8 mouse cellular contexts compared by ENCODE assay signal in genomic region chr5:24750321-24751304, GRCm38 (mm10). TPM values are rescaled to one million over a fixed set of nuclear protein-coding genes. Genes with fewer than 3 reads are reported as not detected.
DNase-seq lines count a peak whose midpoint lies in the region; ATAC-seq and TF ChIP-seq lines count a peak whose summit lies in the region.

No protein-coding gene starts in this region.

- TF ChIP-seq CTCF in liver, postnatal 0 days (IDR thresholded peaks at IDR 0.05; ENCODE audit: low read depth) = peak; percentile 92

- peak; percentile 88 for DNase-seq in ES-E14 (ENCODE audit: low read depth, low spot score)
- peak; percentile 93 for DNase-seq in forebrain, embryonic 14.5 days (ENCODE audit: low spot score)
- DNase-seq in heart, postnatal 14 days = peak; percentile 94 to 95
- peak; percentile 87 for DNase-seq in layer of hippocampus, adult 11-12 months (ENCODE audit: low spot score)
- DNase-seq in liver, postnatal 0 days = peak; percentile 94
- DNase-seq in testis, postnatal 10 days (ENCODE audit: low spot score) = peak; percentile 94

- H3K4me3 ChIP-seq in ES-E14 (ENCODE audit: insufficient read depth in 1 of 2, low read depth in 1 of 2, low read length in 2 of 2, poor library complexity in 1 of 2, severe bottlenecking in 1 of 2) = peak overlapping the region; percentile 74 to 84
- peak overlapping the region; percentile 57 for H3K4me3 ChIP-seq in forebrain, embryonic 14.5 days (ENCODE audit: low read depth, low read length)
- peak overlapping the region; percentile 60 for H3K4me3 ChIP-seq in liver, postnatal 0 days (ENCODE audit: low read depth, low read length)
- peak overlapping the region; percentile 58 for H3K4me3 ChIP-seq in neural tube, embryonic 13.5 days

- no peaks in the 10 kb centered on the region for H3K27me3 ChIP-seq in forebrain, embryonic 14.5 days (replicated peaks; ENCODE audit: control insufficient read depth, insufficient read depth, low read length)
- H3K27me3 ChIP-seq in liver, postnatal 0 days (ENCODE audit: insufficient read depth, low read length) = no peaks in the 10 kb centered on the region
- H3K27me3 ChIP-seq in neural tube, embryonic 13.5 days = no peaks in the 10 kb centered on the region

- peaks cover 10 to 32% of the 10 kb centered on the region in 2 experiments; a peak in 3 of 4 replicates for H3K4me1 ChIP-seq in ES-E14 (ENCODE audit: control insufficient read depth in 2 of 2, insufficient read depth in 2 of 2, low read length in 2 of 2, poor library complexity in 1 of 2)
- H3K4me1 ChIP-seq in forebrain, embryonic 14.5 days (ENCODE audit: control insufficient read depth, insufficient read depth, low read length) = peaks cover 6% of the 10 kb centered on the region; the same call in 1 of the 2 replicates
- peaks cover 14% of the 10 kb centered on the region for H3K4me1 ChIP-seq in liver, postnatal 0 days (ENCODE audit: insufficient read depth)
- H3K4me1 ChIP-seq in neural tube, embryonic 13.5 days (replicated peaks) = peaks cover 36% of the 10 kb centered on the region

- H3K4me2 ChIP-seq in forebrain, embryonic 14.5 days (ENCODE audit: low read length) = peak overlapping the region; percentile 90
- H3K4me2 ChIP-seq in liver, postnatal 0 days (ENCODE audit: low read depth, low read length) = peak overlapping the region; percentile 98
- H3K4me2 ChIP-seq in neural tube, embryonic 13.5 days = peak overlapping the region; percentile 87

- no peaks in the 10 kb centered on the region for H3K36me3 ChIP-seq in ES-E14 (ENCODE audit: control insufficient read depth, insufficient read depth, low read length, poor library complexity, severe bottlenecking)
- no peaks in the 10 kb centered on the region for H3K36me3 ChIP-seq in forebrain, embryonic 14.5 days (ENCODE audit: control insufficient read depth, insufficient read depth, low read length)
- no peaks in the 10 kb centered on the region for H3K36me3 ChIP-seq in liver, postnatal 0 days (replicated peaks; ENCODE audit: insufficient read depth, low read length)
- no peaks in the 10 kb centered on the region for H3K36me3 ChIP-seq in neural tube, embryonic 13.5 days

- H3K9ac ChIP-seq in ES-E14 (ENCODE audit: insufficient read depth, low read depth, low read length, poor library complexity, severe bottlenecking) = peak overlapping the region; percentile 88
- peak overlapping the region; percentile 74 for H3K9ac ChIP-seq in forebrain, embryonic 14.5 days (ENCODE audit: low read length)
- peak overlapping the region; percentile 70 for H3K9ac ChIP-seq in liver, postnatal 0 days (replicated peaks)
- H3K9ac ChIP-seq in neural tube, embryonic 13.5 days = peak overlapping the region; percentile 83

- peak overlapping the region; percentile 86 for H3K27ac ChIP-seq in ES-E14 (ENCODE audit: insufficient read depth, low read depth, low read length, poor library complexity, severe bottlenecking)
- peak overlapping the region; percentile 70; the same call in 1 of the 2 replicates for H3K27ac ChIP-seq in forebrain, embryonic 14.5 days (ENCODE audit: low read depth, low read length)
- H3K27ac ChIP-seq in liver, postnatal 0 days (ENCODE audit: low read depth) = peak overlapping the region; percentile 85
- H3K27ac ChIP-seq in neural tube, embryonic 13.5 days (replicated peaks) = peak overlapping the region; percentile 85

- under 1% methylated on average over 57 of the region's 59 CpGs for WGBS in forebrain, embryonic 14.5 days
- 3% methylated on average over 51 of the region's 59 CpGs for WGBS in liver, postnatal 0 days (ENCODE audit: insufficient replicate concordance)
- WGBS in neural tube, embryonic 13.5 days = 2% methylated on average over 57 of the region's 59 CpGs

- in situ Hi-C loops in ES-E14 (cut with MboI; ENCODE audit: low sequenced_read_pairs in 2 of 2, unreplicated experiment in 2 of 2) = no loop called here

- TF ChIP-seq EP300 in liver, postnatal 0 days (IDR thresholded peaks at IDR 0.05; ENCODE audit: low read depth) = no peak

- H3K9me3 ChIP-seq in ES-E14 (ENCODE audit: control insufficient read depth, insufficient read depth, low read depth, low read length) = no peaks in the 10 kb centered on the region
- H3K9me3 ChIP-seq in forebrain, embryonic 14.5 days (replicated peaks; ENCODE audit: control insufficient read depth, low read length) = no peaks in the 10 kb centered on the region
- H3K9me3 ChIP-seq in liver, postnatal 0 days (ENCODE audit: low read length) = no peaks in the 10 kb centered on the region
- no peaks in the 10 kb centered on the region for H3K9me3 ChIP-seq in neural tube, embryonic 13.5 days

- peak; percentile 87 for ATAC-seq in cerebellum, adult (ENCODE audit: insufficient number of reproducible peaks, low FRiP score, low TSS enrichment)
- peak; percentile 89 for ATAC-seq in forebrain, embryonic 14.5 days
- ATAC-seq in liver, postnatal 0 days = peak; percentile 79
- ATAC-seq in neural tube, embryonic 13.5 days (ENCODE audit: low read depth) = peak; percentile 86

- intact Hi-C loops in heart, postnatal 14 days (cut with DNase I) = loop anchor here (1.0 to 2.0 kb wide), 3 partner anchors 28 to 76 kb away; no protein-coding TSS in a partner anchor

TF ChIP-seq in ES-E14, 5 proteins besides CTCF, POLR2A, EP300 and RAD21:
- TF ChIP-seq ZC3H11A (IDR thresholded peaks at IDR 0.05; ENCODE audit: borderline replicate concordance, low read depth, low read length) (no peak), HCFC1 (IDR thresholded peaks at IDR 0.05; ENCODE audit: borderline replicate concordance, insufficient read depth, low read length) (no peak), ZNF384 (IDR thresholded peaks at IDR 0.05; ENCODE audit: low read depth, low read length) (no peak), MAFK (IDR thresholded peaks at IDR 0.05; ENCODE audit: insufficient read depth, low read depth, low read length) (no peak), CHD2 (IDR thresholded peaks at IDR 0.05; ENCODE audit: low read depth, low read length) (no peak)

RNA-seq across cellular contexts. Expression of gene Crygn, which starts 7.2 kb away (rescaled TPM):
- total RNA-seq in ES-E14 (2012; rRNA removed) = 1.2 and 2.1 TPM in 2 replicates
- polyA plus RNA-seq in forebrain, embryonic 14.5 days (2014; fragmentation: Nextera tagmentation; extraction: Ambion mirVana) = 1.8 TPM in 1 of 2 replicates, not detected in the other
- 1 to 10 TPM in 1 of 2 experiments, not detected in 1; 2.8 TPM for total RNA-seq in heart, postnatal 14 days (2021)
- polyA plus RNA-seq in liver, postnatal 0 days (2015; fragmentation: Nextera tagmentation; extraction: Ambion mirVana) = 1.4 and 1.6 TPM in 2 replicates
- polyA plus RNA-seq in neural tube, embryonic 13.5 days (2015; fragmentation: Nextera tagmentation; extraction: Ambion mirVana) = 1.5 TPM in 1 of 2 replicates, not detected in the other

RNA-seq across cellular contexts. Expression of gene Wdr86, which starts 20.1 kb away (rescaled TPM):
- 2.5 and 9.5 TPM in 2 replicates for total RNA-seq in ES-E14 (2012; rRNA removed)
- 6.1 and 6.4 TPM in 2 replicates for polyA plus RNA-seq in forebrain, embryonic 14.5 days (2014; fragmentation: Nextera tagmentation; extraction: Ambion mirVana)
- total RNA-seq in heart, postnatal 14 days (2021) = 1 to 10 TPM in 1 of 2 experiments, under 1 TPM in 1; 0.78 to 1.0 TPM
- polyA plus RNA-seq in liver, postnatal 0 days (2015; fragmentation: Nextera tagmentation; extraction: Ambion mirVana) = 1.4 and 1.6 TPM in 2 replicates
- polyA plus RNA-seq in neural tube, embryonic 13.5 days (2015; fragmentation: Nextera tagmentation; extraction: Ambion mirVana) = 5.8 and 7.6 TPM in 2 replicates

Comparison
In these comparisons a context has a peak if more than half of its experiments do, and no peak if none do; other contexts are left out.
1. Peak in every context shown above with its lines: DNase-seq, ATAC-seq, H3K4me3 ChIP-seq and H3K27ac ChIP-seq.